Mouse (Mus musculus) liver, embryonic 11.5 days (tissue): ENCODE data around the gene Dytn. TPM values are rescaled to one million over a fixed set of nuclear protein-coding genes. Genes with fewer than 3 reads are reported as not detected.

Experiments
- polyA plus RNA-seq: library from polyadenylated mRNA; unstranded; fragments of >200 nt; fragmentation: Nextera tagmentation; extraction: Ambion mirVana; gene quantifications from 2 replicates; pipeline ENCODE4 v1.2.1, GENCODE M21; 2014

Gene Dytn
- polyA plus RNA-seq, 1 experiment from 2014 or later = not detected

Other genes with a start within 250 kb of the Dytn start
- gene Adam23, start 241.0 kb downstream of the Dytn start, polyA plus RNA-seq = 0.84 and 1.3 TPM in 2 replicates
- gene Gm39653, start 71.0 kb downstream of the Dytn start, polyA plus RNA-seq = not detected in 2 replicates
- not detected in 2 replicates for gene Mdh1b, start 43.4 kb upstream of the Dytn start, polyA plus RNA-seq
- 89.3 and 99.7 TPM in 2 replicates for gene Fastkd2, start 43.7 kb upstream of the Dytn start, polyA plus RNA-seq
- not detected in 2 replicates for gene 4933402D24Rik, start 82.3 kb upstream of the Dytn start, polyA plus RNA-seq